Mouse (Mus musculus) hematopoietic multipotent progenitor cell, adult 10-12 weeks (in vitro differentiated cells): ENCODE measurements around the gene Igf2r. TPM values are rescaled to one million over a fixed set of nuclear protein-coding genes. Genes with fewer than 3 reads are reported as not detected.

Experiments
- polyA plus RNA-seq: library from polyadenylated mRNA; stranded (reverse); fragments of >175 nt; gene quantifications from 2 replicates; pipeline ENCODE4 v1.2.3, GENCODE M21; 2012; ENCODE audit warnings: low replicate concordance

Igf2r gene
- 3.9 and 5.3 TPM in 2 replicates for polyA plus RNA-seq

DNA sequence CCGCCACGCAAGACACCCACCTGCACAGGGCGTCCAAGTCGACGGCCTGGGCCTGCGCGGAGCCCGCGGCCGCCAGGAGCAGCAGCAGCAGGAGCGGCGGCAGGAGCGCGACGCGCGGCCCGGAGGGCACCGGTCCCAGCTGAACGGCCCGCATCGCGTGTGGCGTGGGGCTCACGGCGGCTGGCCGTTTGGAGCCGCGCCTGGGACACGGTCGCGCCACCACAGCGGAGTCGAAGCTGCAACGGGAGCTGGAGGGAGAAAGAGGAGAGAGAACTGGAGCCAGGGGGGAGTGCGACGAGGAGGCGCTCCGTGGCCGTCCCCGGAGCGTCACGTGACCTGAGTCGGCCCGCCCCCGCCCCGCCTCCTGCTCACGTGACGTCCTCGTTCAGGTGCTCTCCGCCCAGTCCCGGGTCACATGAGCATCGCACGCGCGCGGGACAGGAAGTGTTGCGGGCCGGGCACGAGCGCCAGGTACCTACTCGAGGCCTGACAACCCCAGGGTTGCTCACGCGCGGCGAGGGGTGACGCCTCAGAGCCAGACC, at the start of gene Igf2r:
Gene Igf2r, minus strand, starts transcription at position 285 of the 542 bp plus-strand sequence.

DNA sequence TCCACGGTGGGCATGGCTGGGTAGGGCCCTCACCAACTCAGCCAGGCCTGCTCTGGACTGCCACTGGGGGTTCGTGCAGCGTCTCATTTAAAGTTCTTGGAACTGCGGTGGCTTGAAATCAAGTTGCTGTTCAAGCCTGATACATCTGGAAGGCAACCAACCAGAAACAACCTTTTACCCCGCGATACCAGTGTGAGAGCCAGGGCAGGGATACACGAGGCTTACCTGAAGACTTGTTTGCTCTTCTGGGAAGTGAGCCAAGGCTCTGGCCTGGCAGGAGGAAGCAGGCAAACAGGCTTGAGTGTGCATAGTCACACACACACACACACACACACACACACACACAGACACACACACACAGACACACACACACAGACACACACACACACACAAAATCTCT, 93.8 kb downstream of the Igf2r start, which contains the start of gene Slc22a1:
Gene Slc22a1, minus strand, starts transcription at position 184 of the 400 bp plus-strand sequence.

Other genes starting within 250 kb of the Igf2r start
- 0.04 TPM in 1 of 2 replicates, not detected in the other for gene Slc22a2, start 185.5 kb downstream of the Igf2r start, polyA plus RNA-seq
- gene Slc22a1, start 93.8 kb downstream of the Igf2r start, polyA plus RNA-seq = not detected in 2 replicates
- not detected in 2 replicates for gene Mas1, start 98.5 kb upstream of the Igf2r start, polyA plus RNA-seq
- not detected in 2 replicates for gene Mrgprh, start 106.4 kb upstream of the Igf2r start, polyA plus RNA-seq
- 0.10 and 0.66 TPM in 2 replicates for gene Pnldc1, start 140.6 kb upstream of the Igf2r start, polyA plus RNA-seq
- 5.1 and 21.8 TPM in 2 replicates for gene Tcp1, start 146.0 kb upstream of the Igf2r start, polyA plus RNA-seq
- 5.3 and 39.4 TPM in 2 replicates for gene Mrpl18, start 146.7 kb upstream of the Igf2r start, polyA plus RNA-seq
- gene Acat3, start 170.9 kb upstream of the Igf2r start, polyA plus RNA-seq = not detected in 2 replicates
- 2.2 and 2.5 TPM in 2 replicates for gene Acat2, start 191.1 kb upstream of the Igf2r start, polyA plus RNA-seq
- 30.2 and 43.0 TPM in 2 replicates for gene Wtap, start 224.5 kb upstream of the Igf2r start, polyA plus RNA-seq
- gene Sod2, start 237.2 kb upstream of the Igf2r start, polyA plus RNA-seq = 136 and 308 TPM in 2 replicates